Mouse (Mus musculus) liver, adult 2 months (tissue): ENCODE measurements at regions not wholly inside any gene's neighbourhood (a gene's known extent, or its start where the extent isn't known, plus 50 kb on each side); places are given as distances from the start of the nearest gene placed in this dataset.
A peak's percentile ranks its signal among the peaks of the same experiment; 100 is the strongest.

Source experiments
- DNase-seq: peaks from one replicate; pipeline ENCODE4 v3.0.0-alpha.2; 2011; ENCODE audit warnings: low read depth, low spot score; ENCODE audit errors: extremely low read depth
- H3K27ac ChIP-seq: fragments of 200-500 bp; replicated peaks from 2 replicates; pipeline ENCODE4 v1.5.1; 2012; ENCODE audit warnings: low read depth, mild to moderate bottlenecking, control low read depth, inconsistent platforms, low read length; ENCODE audit not compliant: insufficient read depth
- H3K27me3 ChIP-seq: fragments of 200-500 bp; 2 replicates; pipeline ENCODE4 v1.6.1; 2012; ENCODE audit warnings: mild to moderate bottlenecking, moderate library complexity, low read length, inconsistent platforms; ENCODE audit not compliant: control insufficient read depth, insufficient read depth
- H3K36me3 ChIP-seq: fragments of 200-500 bp; 2 replicates; pipeline ENCODE4 v1.6.1; 2012; ENCODE audit warnings: low read length, inconsistent platforms; ENCODE audit not compliant: control insufficient read depth, insufficient read depth
- H3K4me1 ChIP-seq: fragments of 200-500 bp; 2 replicates; pipeline ENCODE4 v1.6.1; 2011; ENCODE audit warnings: low read length; ENCODE audit not compliant: control insufficient read depth, insufficient read depth
- H3K4me3 ChIP-seq: fragments of 200-500 bp; 2 replicates; pipeline ENCODE4 v1.5.1; 2011; ENCODE audit warnings: low read depth, mild to moderate bottlenecking, control low read depth, low read length, moderate library complexity; ENCODE audit not compliant: insufficient read depth
- H3K79me2 ChIP-seq: fragments of 200-500 bp; 2 replicates; pipeline ENCODE4 v1.6.1; 2012; ENCODE audit warnings: inconsistent platforms, mild to moderate bottlenecking, low read length, moderate library complexity; ENCODE audit not compliant: control insufficient read depth, insufficient read depth
- H3K9ac ChIP-seq: fragments of 200-500 bp; 2 replicates; pipeline ENCODE4 v1.6.1; 2012; ENCODE audit warnings: low read depth, mild to moderate bottlenecking, control low read depth, inconsistent platforms, low read length
- CTCF ChIP-seq: fragments of 200-500 bp; IDR thresholded peaks from 2 replicates; pipeline ENCODE4 v1.5.1; 2011; ENCODE audit warnings: low read depth, low read length, control low read depth
- POLR2A ChIP-seq: fragments of 200-500 bp; IDR thresholded peaks from 2 replicates; pipeline ENCODE4 v1.6.1; 2011; ENCODE audit warnings: low read length, control low read depth; ENCODE audit not compliant: insufficient read depth; ENCODE audit errors: extremely low read depth
- WGBS: fragments of 180-500 bp; shearing (Covaris S2); methylation state at CpG from one replicate; pipeline ENCODE4 v1.1.7; 2018; 5-methylcytosine and 5-hydroxymethylcytosine counted together

DNA sequence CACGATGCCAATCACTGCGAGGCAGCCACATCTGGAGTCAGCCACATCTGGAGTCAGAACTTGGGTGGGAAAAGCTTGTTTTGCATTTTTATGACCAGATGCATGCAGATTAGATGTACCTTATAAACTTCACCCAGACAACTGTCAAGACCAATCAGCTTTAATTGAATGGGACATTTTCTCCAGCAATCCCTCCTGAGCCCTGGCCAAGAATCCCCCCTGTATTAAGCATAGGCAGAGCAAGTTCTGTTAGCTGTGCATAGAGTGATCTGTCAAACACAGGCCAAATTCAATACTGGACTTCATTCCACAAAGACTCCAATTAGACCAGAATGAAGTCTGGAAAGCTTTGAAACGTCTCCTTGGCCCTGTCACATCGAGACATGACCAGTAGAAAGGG, 123.7 kb upstream of the Smim23 start:
- Histone ChIP-seq H3K4me1 (no peaks in the 10 kb centered on the region; the same call in 1 of the 2 replicates), H3K36me3 (no peaks in the 10 kb centered on the region), H3K9ac (no peak overlapping the region), H3K27me3 (no peaks in the 10 kb centered on the region), H3K27ac (no peak overlapping the region), H3K4me3 (no peak overlapping the region), H3K79me2 (no peaks in the 10 kb centered on the region)
- WGBS: 66% methylated on average over 4 of the region's 4 CpGs
- no peak for DNase-seq
- TF ChIP-seq CTCF: no peak
- TF ChIP-seq POLR2A: no peak

GRCm38 (mm10) chr11:32946481-32947001, 122.1 kb upstream of the Smim23 start:
- Histone ChIP-seq H3K36me3 (no peaks in the 10 kb centered on the region), H3K9ac (no peak overlapping the region), H3K79me2 (no peaks in the 10 kb centered on the region), H3K27ac (no peak overlapping the region), H3K27me3 (no peaks in the 10 kb centered on the region), H3K4me1 (no peaks in the 10 kb centered on the region; the same call in 1 of the 2 replicates), H3K4me3 (no peak overlapping the region)
- peak; percentile 42 for DNase-seq
- TF ChIP-seq POLR2A: no peak
- no peak for TF ChIP-seq CTCF
- WGBS: 66% methylated on average over 3 of the region's 3 CpGs

GRCm38 (mm10) chr11:32945071-32945470, 120.7 kb upstream of the Smim23 start:
- H3K27ac ChIP-seq: no peak overlapping the region
- H3K9ac ChIP-seq: no peak overlapping the region
- H3K79me2 ChIP-seq: no peaks in the 10 kb centered on the region
- WGBS: 89% methylated on average over 2 of the region's 2 CpGs
- DNase-seq: no peak
- no peaks in the 10 kb centered on the region for H3K36me3 ChIP-seq
- H3K4me3 ChIP-seq: no peak overlapping the region
- no peak for TF ChIP-seq POLR2A
- no peak for TF ChIP-seq CTCF
- no peaks in the 10 kb centered on the region; the same call in 1 of the 2 replicates for H3K4me1 ChIP-seq
- H3K27me3 ChIP-seq: no peaks in the 10 kb centered on the region

GRCm38 (mm10) chr11:32941331-32942009, 117.1 kb upstream of the Smim23 start:
- no peak for DNase-seq
- Histone ChIP-seq H3K4me1 (no peaks in the 10 kb centered on the region), H3K27ac (no peak overlapping the region), H3K9ac (no peak overlapping the region), H3K4me3 (no peak overlapping the region), H3K27me3 (no peaks in the 10 kb centered on the region), H3K79me2 (no peaks in the 10 kb centered on the region), H3K36me3 (no peaks in the 10 kb centered on the region)
- WGBS: 72% methylated on average over 5 of the region's 5 CpGs
- TF ChIP-seq CTCF (no peak), POLR2A (no peak)

- no peaks in the 10 kb centered on the region for H3K4me1 ChIP-seq
- no peak for DNase-seq
- H3K27ac ChIP-seq: no peak overlapping the region
- no peak for TF ChIP-seq POLR2A
- no peak for TF ChIP-seq CTCF
- H3K79me2 ChIP-seq: no peaks in the 10 kb centered on the region
- no peak overlapping the region for H3K4me3 ChIP-seq
- H3K9ac ChIP-seq: no peak overlapping the region
- 84% methylated on average over 1 of the region's 1 CpGs for whole genome bisulfite sequencing
- H3K36me3 ChIP-seq: no peaks in the 10 kb centered on the region
- H3K27me3 ChIP-seq: no peaks in the 10 kb centered on the region
Observed at GRCm38 (mm10) chr11:32939102-32939501, 114.7 kb upstream of the Smim23 start.

DNA sequence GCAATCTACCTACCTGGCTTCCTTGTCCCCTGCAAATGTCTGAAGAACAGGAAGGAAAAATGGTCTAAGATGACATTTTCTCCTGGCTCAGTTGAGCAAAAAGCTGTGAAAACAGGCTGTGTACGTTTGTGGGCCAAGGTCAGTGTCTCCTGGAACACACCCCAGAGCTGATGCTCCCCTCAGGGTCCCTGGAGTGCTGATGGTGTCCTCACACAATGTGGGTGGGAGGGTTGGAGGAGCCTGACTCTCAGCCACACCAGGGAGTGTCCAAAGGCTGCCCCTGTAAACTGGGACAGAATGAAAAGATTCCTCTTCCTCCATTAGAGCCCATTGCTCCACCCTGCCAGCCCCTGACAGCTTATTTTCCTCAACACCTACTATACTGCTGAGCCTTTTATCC, 112.8 kb upstream of the Smim23 start:
- H3K9ac ChIP-seq: no peak overlapping the region
- no peaks in the 10 kb centered on the region for H3K36me3 ChIP-seq
- no peak overlapping the region for H3K27ac ChIP-seq
- no peaks in the 10 kb centered on the region for H3K79me2 ChIP-seq
- H3K4me3 ChIP-seq: no peak overlapping the region
- H3K4me1 ChIP-seq: no peaks in the 10 kb centered on the region
- no peak for DNase-seq
- no peaks in the 10 kb centered on the region for H3K27me3 ChIP-seq
- 14% methylated on average over 1 of the region's 1 CpGs for WGBS
- TF ChIP-seq CTCF (no peak), POLR2A (no peak)
